Mouse (Mus musculus) kidney, adult 2 months (tissue): ENCODE measurements around the gene Usp43. TPM values are rescaled to one million over a fixed set of nuclear protein-coding genes. Genes with fewer than 3 reads are reported as not detected.

Experiments
- DNase-seq: peaks from one replicate; pipeline ENCODE4 v3.0.0; 2021
- H3K27ac ChIP-seq: fragments of 200-500 bp; 2 replicates; pipeline ENCODE4 v1.5.1; 2012; ENCODE audit warnings: low read depth, low read length, control low read depth, inconsistent platforms; ENCODE audit not compliant: insufficient read depth
- H3K27me3 ChIP-seq: fragments of 200-500 bp; replicated peaks from 2 replicates; pipeline ENCODE4 v1.6.1; 2012; ENCODE audit warnings: mild to moderate bottlenecking, moderate library complexity, low read length, inconsistent platforms; ENCODE audit not compliant: control insufficient read depth, insufficient read depth
- H3K36me3 ChIP-seq: fragments of 200-500 bp; 2 replicates; pipeline ENCODE4 v1.6.1; 2012; ENCODE audit warnings: mild to moderate bottlenecking, moderate library complexity, low read length, inconsistent platforms; ENCODE audit not compliant: control insufficient read depth, insufficient read depth
- H3K4me1 ChIP-seq: fragments of 200-500 bp; 2 replicates; pipeline ENCODE4 v1.6.1; 2011; ENCODE audit warnings: low read length; ENCODE audit not compliant: control insufficient read depth, insufficient read depth
- H3K4me3 ChIP-seq: fragments of 200-500 bp; 2 replicates; pipeline ENCODE4 v1.5.1; 2011; ENCODE audit warnings: mild to moderate bottlenecking, low read depth, low read length, control low read depth; ENCODE audit not compliant: insufficient read depth
- CTCF ChIP-seq: fragments of 200-500 bp; conservative IDR thresholded peaks from 2 replicates; pipeline ENCODE4 v1.5.1; 2011; ENCODE audit warnings: low read depth, mild to moderate bottlenecking, control low read depth, low read length, moderate library complexity, mixed read lengths; ENCODE audit not compliant: insufficient read depth, insufficient read length
- POLR2A ChIP-seq: fragments of 200-500 bp; IDR thresholded peaks from one replicate; pipeline ENCODE4 v1.6.1; 2011; ENCODE audit warnings: low read depth, low read length, control low read depth
- WGBS: fragments of 180-500 bp; shearing (Covaris S2); methylation state at CpG from one replicate; pipeline ENCODE4 v1.1.7; 2018; 5-methylcytosine and 5-hydroxymethylcytosine counted together
- polyA plus RNA-seq: library from polyadenylated mRNA; depleted of rRNA; stranded (reverse); fragments of >200 nt; gene quantifications from 2 replicates; pipeline ENCODE4 v1.2.3, GENCODE M21; 2012; rRNA removed

Gene Usp43
- polyA plus RNA-seq, result 3.0 and 3.5 TPM in 2 replicates

- DNase-seq, result peak; percentile 96
- Histone ChIP-seq H3K27ac (peak within 1 kb of the TSS; percentile 81), H3K27me3 (no peaks in the 10 kb centered on the region), H3K4me3 (peak within 1 kb of the TSS; percentile 78), H3K4me1 (peaks cover 3% of the 10 kb centered on the region; the same call in 1 of the 2 replicates), H3K36me3 (no peaks in the 10 kb centered on the region)
- TF ChIP-seq CTCF (no peak), POLR2A (no peak)
- WGBS, result under 1% methylated on average over 78 of the region's 80 CpGs
These were observed at the start of gene Usp43 for GRCm38 (mm10) chr11:67921827-67922754. Gene Usp43 (minus strand): TSS chr11:67922153.

- 66% methylated on average over 11 of the region's 11 CpGs for WGBS
- TF ChIP-seq CTCF, result no peak
- TF ChIP-seq POLR2A, result no peak
- no peak for DNase-seq
- H3K4me3 ChIP-seq, result no peak overlapping the region
- H3K36me3 ChIP-seq, result no peaks in the 10 kb centered on the region
- H3K4me1 ChIP-seq, result peaks cover 3% of the 10 kb centered on the region; the same call in 1 of the 2 replicates
- H3K27me3 ChIP-seq, result no peaks in the 10 kb centered on the region
- no peak overlapping the region for H3K27ac ChIP-seq
These were observed 45.9 kb upstream of the Usp43 start for GRCm38 (mm10) chr11:67967831-67968230.

- Histone ChIP-seq H3K4me1 (peaks cover 3% of the 10 kb centered on the region; the same call in 1 of the 2 replicates), H3K27me3 (no peaks in the 10 kb centered on the region), H3K4me3 (peak within 1 kb of the TSS; percentile 100), H3K27ac (peak within 1 kb of the TSS; percentile 39), H3K36me3 (no peaks in the 10 kb centered on the region)
- no peak for TF ChIP-seq CTCF
- TF ChIP-seq POLR2A, result no peak
- peak; percentile 96 for DNase-seq
- under 1% methylated on average over 28 of the region's 28 CpGs for WGBS
These were observed 44.2 kb upstream of the Usp43 start, which contains the start of gene Stx8 for GRCm38 (mm10) chr11:67965905-67966878. Gene Stx8 (plus strand): TSS chr11:67966193.

GRCm38 (mm10) chr11:67965242-67965883 is 43.4 kb upstream of the Usp43 start, which contains the start of gene Cfap52:
Gene Cfap52 (minus strand): TSS chr11:67965651.
- H3K4me3 ChIP-seq, result peak within 1 kb of the TSS; percentile 100
- H3K36me3 ChIP-seq, result no peaks in the 10 kb centered on the region
- TF ChIP-seq CTCF (no peak), POLR2A (no peak)
- peak; percentile 94 for DNase-seq
- peaks cover 3% of the 10 kb centered on the region; the same call in 1 of the 2 replicates for H3K4me1 ChIP-seq
- H3K27me3 ChIP-seq, result no peaks in the 10 kb centered on the region
- WGBS, result 6% methylated on average over 15 of the region's 15 CpGs
- peak within 1 kb of the TSS; percentile 39 for H3K27ac ChIP-seq

- no peak overlapping the region for H3K27ac ChIP-seq
- H3K4me3 ChIP-seq, result no peak overlapping the region
- no peaks in the 10 kb centered on the region for H3K36me3 ChIP-seq
- TF ChIP-seq POLR2A (no peak), CTCF (peak; percentile 39)
- WGBS, result 62% methylated on average over 6 of the region's 6 CpGs
- peaks cover 3% of the 10 kb centered on the region; the same call in 1 of the 2 replicates for H3K4me1 ChIP-seq
- H3K27me3 ChIP-seq, result no peaks in the 10 kb centered on the region
- DNase-seq, result peak; percentile 10
These were observed 42.2 kb upstream of the Usp43 start for GRCm38 (mm10) chr11:67964110-67964509.

- H3K4me1 ChIP-seq, result no peaks in the 10 kb centered on the region
- TF ChIP-seq CTCF (no peak), POLR2A (no peak)
- H3K27ac ChIP-seq, result no peak overlapping the region
- no peaks in the 10 kb centered on the region for H3K27me3 ChIP-seq
- no peak for DNase-seq
- H3K4me3 ChIP-seq, result no peak overlapping the region
- 95% methylated on average over 6 of the region's 6 CpGs for WGBS
- no peaks in the 10 kb centered on the region for H3K36me3 ChIP-seq
These were observed 32.5 kb upstream of the Usp43 start for GRCm38 (mm10) chr11:67954413-67954812.
